Mouse (Mus musculus) adrenal gland, postnatal 25 days (tissue): ENCODE results near the gene Btc. TPM values are rescaled to one million over a fixed set of nuclear protein-coding genes. Genes with fewer than 3 reads are reported as not detected.

Experiments used
- DNase-seq: peaks from one replicate; pipeline ENCODE4 v3.0.0; 2021; ENCODE audit warnings: mixed read lengths
- total RNA-seq: library from RNA; stranded (reverse); gene quantifications from 2 replicates; pipeline ENCODE4 v1.2.3, GENCODE M21; 2021

Gene Btc
- total RNA-seq, 1 experiment from 2014 or later = 1.1 TPM

GRCm38 (mm10) chr5:91321840-91322239, 81.0 kb downstream of the Btc start:
- DNase-seq = no peak

GRCm38 (mm10) chr5:91320348-91320747, 82.4 kb downstream of the Btc start:
- DNase-seq = no peak

GRCm38 (mm10) chr5:91313971-91314370, 88.8 kb downstream of the Btc start:
- DNase-seq = no peak

GRCm38 (mm10) chr5:91311767-91312166, 91.0 kb downstream of the Btc start:
- no peak for DNase-seq

- no peak for DNase-seq
Observed at GRCm38 (mm10) chr5:91308576-91308975, 94.2 kb downstream of the Btc start.

DNA sequence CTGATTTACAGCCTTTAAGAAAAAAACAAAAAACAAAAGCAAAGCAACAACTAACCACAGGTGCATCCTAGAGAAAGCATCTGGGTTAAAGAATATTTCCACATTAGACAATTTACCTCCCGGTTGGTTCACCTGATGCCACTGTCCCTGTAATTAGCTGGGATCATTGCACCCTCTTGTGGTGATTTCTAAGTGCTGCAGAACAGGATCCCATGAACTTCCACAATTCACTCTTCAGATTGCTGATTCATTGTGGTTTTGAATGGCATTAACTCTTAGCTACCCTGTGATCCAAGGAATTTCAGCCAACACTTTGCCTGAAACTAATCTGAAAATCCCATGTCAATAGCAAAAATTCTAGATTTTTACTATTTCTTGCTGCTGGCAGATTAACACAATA, 94.9 kb downstream of the Btc start:
- DNase-seq = no peak

Other genes starting within 250 kb of the Btc start
- gene Parm1, start 114.6 kb upstream of the Btc start, total RNA-seq = 121 TPM in 2 replicates